Mouse (Mus musculus): ENCODE results near the gene Wdr20.

The Wdr20 gene

DNA sequence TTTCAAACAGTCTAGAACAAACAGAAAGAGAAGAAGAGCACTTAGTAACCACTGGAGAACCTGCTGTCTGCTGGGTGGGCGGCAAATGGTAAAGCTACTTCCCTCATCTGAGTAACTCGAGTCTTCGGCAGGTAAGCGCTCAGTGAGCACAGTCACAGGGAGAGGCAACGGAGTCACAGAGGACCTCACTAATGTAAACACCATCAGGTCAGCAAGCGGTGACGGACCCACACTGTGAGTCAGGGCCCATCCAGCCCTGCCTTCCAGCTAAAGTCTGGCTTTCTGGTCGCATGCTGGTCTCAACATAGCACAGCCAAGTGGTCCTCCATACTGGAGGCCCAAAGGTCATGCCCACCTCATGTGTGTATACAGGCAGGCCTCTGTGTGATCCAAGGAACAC, 81.6 kb downstream of the Wdr20 start:
- DNase-seq (ENCODE audit: low spot score): no peak

DNA sequence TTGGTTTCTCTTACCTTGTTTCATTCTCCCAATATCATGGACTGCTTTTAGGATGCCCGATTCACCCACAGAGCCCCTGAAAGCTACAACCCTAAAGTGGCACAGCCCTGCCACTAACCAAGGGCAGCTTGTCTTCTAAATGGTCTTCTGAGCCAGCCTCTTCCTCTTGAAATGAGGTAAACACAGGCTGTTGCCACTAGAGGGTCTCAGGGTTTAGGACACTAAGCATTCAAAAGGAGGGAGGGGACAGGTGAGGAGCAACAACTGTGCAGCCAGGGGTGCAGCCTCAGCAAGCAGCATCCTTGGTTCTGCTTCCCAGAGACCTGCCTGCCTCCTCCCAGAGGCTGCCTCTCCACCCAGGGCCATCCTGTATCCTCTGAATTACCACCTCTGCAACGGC, 84.0 kb downstream of the Wdr20 start:
- no peak for DNase-seq (ENCODE audit: low spot score)

DNA sequence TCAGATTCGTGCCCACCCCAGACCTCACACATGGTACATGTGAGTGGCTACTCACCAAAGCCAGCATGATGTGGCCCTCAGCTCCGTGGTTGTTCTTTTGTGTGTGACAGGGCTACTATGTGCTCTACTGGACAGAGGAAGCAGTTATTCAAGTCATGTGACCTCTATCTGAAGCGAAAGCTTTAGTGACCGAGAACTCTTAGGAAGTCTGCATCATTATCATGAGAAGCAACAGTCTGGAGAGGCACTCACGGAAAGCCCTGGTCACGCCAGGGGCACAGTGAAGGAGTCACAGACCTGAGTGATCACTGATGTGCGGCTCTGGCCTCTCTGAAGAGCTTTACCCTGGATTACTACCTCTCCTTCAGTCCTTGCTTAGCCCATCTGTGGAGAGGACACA, 84.6 kb downstream of the Wdr20 start:
- DNase-seq (ENCODE audit: low spot score): no peak

DNA sequence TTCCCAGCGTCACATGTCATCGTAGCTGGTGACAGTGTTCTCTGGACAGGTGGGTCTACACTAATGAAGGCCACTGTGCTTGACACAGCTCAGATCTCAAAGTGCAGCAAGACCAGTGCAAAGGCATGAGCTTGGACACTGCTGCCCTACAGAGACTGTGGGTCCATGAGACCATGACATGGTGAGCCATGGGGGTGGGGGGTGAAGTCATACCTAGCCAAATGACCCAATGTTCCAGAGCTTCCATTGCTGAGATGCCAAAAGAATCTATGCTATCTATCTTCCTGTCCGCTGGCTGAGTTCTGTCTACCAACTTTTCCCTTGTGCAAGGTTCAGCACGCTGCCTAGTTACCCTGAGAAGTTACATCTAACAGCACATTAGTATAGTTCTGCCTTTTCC, 91.2 kb downstream of the Wdr20 start:
- no peak for DNase-seq (ENCODE audit: low spot score)

DNA sequence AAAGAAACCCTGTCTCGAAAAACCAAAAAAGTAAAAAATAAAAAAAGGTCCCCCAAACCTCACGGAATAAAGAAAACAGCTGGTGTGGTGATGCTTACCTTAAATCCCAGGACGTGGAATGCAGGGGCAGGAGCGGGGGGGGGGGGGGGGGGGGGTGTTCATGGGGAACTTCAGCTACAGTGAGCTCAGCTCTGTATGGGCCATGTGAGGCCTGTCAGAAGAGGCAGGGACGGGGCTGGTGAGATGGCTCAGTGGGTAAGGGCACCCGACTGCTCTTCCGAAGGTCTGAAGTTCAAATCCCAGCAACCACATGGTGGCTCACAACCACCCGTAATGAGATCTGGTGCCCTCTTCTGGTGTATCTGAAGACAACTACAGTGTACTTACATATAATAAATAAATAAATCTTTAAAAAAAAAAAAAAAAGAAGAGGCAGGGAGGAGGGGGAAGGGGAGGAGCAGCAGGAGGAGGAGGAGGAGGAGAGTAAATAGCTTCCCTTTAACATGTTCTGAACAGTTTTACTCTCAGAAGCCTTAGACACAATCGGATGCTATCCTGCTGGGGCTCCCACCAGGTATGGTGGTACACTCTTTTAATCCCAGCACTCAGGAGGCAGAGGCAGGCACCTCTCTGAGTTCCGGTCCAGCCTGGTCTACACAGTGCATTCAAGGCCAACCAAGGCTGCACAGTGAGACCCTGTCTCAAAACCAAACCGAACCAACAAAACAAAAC, 92.7 kb downstream of the Wdr20 start:
- DNase-seq (ENCODE audit: low spot score): no peak

DNA sequence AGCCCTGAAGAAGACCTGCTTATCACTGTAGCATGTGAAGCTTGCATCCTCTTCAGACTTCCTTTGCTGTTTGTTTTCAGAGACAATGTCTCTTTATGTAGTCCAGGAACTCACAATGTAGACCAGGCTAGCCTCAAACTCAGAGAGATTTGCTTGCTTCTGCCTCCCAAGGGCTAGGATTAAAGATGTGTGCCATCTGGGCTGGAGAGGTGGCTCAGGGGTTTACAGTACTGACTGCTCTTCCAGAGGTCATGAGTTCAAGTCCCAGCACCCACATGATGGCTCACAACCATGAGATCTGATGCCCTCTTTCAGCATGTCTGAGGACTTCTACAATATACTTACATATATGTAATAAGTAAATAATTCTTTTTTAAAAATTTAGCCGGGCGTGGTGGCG, 97.4 kb downstream of the Wdr20 start:
- DNase-seq (ENCODE audit: low spot score): no peak

DNA sequence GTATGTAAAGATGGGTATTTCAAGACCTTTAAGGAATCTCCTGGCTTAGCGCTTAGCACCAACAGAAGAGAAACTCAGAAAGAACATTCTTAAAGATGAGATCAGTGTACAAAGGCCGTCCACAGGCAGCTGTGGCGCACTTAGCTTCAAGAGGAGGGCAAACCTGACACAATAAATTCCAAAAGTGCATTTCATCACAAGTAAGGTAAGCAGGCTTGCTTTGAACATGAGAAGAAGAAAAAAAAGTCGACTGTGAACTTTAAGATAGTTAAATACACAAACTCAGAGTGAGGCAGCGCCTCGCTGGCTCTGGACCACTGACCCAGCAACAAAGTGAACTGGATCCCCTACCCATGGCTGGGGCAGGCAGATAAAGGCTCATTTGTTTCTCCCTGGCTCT, 99.0 kb downstream of the Wdr20 start:
- DNase-seq (ENCODE audit: low spot score): no peak

DNA sequence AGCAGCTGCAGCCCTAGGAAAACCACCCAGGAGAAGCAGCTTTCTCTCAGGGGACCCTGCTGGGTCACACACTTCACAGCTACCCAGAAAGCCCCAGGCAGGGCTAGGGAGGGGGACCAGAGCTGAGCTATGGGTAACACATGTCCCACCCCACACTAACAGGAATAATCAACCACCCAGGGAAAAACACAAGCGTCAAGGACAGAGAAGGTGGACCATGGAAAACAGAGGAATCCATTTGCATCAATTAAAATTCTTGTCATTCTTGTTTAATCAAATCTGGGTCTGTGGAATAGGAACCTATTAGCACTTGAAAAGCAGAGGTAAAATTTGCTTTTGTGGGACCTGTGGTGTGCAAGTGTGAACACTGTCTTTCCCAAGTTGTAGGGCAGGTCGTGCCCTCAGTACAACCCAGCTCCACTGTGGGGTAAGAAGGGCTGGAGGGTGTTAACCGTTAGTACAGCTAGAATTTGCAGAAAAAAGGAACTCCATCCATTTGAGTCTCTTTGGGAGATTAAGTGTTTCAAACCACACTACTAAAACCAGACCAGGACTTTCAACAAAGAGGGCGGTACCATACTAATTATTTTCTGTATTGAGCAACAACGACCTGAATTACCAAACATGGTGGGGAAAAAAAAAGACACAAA, 99.6 kb downstream of the Wdr20 start:
- DNase-seq (ENCODE audit: low spot score): no peak

DNA sequence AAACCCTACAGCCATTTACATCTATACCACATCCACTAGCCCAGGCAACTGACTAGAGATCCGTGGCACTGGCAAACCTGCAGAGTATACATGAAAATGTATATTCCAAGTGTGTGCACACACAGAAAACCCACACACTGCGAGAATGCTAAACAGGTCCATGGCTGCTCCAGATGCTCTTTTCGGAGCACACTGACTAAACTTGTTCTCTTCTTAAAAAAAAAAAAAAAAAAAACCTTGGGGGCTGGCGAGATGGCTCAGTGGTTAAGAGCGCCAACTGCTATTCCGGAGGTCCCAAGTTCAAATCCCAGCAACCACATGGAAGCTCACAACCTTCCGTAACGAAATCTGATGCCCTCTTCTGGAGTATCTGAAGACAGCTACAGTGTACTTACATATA, 100.1 kb downstream of the Wdr20 start:
- no peak for DNase-seq (ENCODE audit: low spot score)

DNA sequence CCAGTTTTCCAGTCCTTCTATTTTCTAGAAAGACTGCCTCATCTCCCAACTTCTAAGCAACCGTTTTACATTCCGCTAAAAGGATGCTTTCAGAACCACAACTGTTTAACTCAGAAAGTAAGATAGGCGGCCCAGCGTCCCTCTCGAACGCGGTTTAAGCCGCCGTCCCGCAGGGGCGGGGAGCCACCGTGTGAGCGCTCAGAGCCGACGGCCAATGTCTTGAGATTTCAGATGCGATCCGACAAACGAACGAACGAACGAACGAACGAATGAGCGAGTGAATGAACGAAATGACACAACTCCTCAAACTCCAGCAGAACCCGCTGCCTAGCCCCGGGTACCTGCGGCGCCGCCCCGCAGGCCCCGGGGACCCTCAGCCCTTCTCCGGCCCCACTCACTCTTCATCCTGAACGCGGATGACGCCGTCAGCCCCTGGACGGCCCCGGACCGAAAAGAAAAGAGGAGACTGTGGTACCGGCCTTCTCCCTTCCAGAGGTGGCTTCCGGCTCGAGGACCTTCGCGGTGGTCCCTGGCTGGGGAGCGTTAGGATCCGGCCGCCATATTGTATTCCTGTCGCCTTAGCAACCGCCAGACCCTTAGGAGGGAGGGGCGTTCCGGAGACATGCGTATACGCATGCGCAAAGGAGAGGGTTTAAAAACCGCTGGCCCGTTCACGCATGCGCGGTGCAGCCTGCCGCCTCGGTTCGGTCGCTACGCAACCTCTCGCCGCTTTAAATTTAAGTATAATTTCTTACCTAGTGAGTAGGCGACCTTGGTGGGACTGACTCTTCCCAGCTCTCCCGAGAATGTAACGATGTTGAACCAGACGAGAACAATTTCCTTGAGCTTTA, 102.8 kb downstream of the Wdr20 start, which contains the start of gene Mok:
Gene Mok, minus strand, starts transcription at position 592 of the 851 bp plus-strand sequence.
- peak; percentile 93 for DNase-seq (ENCODE audit: low spot score)

DNA sequence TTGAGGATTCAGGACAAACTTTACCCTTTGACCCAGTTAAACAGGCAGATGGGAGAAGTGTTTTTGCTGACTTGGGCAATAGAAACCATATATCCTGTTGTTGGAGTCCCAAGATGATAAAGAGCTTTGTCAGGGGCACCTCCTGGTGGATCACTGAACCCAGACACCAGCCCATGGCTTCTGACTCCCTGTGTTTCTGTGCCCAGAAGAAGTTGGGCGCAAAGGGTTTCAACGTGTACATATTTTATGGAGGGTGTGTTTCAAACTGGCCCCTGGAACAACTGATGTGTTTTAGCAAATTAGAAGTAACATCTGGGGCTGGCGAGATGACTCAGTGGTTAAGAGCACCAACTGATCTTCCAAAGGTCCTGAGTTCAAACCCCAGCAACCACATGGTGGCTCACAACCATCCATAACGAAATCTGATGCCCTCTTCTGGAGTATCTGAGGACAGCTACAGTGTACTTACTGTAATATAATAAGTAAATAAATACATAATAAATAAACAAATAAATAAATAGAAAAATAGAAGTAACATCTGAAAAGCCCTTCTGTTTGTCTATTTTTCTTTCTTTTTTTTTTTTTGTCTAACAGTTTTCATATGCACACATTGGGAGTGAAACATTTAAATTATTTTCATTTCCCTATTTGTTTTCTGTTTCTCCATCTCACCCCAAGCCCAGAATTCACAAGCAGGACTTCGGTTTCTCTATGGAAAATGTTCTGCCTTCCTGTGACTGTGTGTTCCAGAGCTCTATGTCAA, 104.2 kb downstream of the Wdr20 start:
- no peak for DNase-seq (ENCODE audit: low spot score)

DNA sequence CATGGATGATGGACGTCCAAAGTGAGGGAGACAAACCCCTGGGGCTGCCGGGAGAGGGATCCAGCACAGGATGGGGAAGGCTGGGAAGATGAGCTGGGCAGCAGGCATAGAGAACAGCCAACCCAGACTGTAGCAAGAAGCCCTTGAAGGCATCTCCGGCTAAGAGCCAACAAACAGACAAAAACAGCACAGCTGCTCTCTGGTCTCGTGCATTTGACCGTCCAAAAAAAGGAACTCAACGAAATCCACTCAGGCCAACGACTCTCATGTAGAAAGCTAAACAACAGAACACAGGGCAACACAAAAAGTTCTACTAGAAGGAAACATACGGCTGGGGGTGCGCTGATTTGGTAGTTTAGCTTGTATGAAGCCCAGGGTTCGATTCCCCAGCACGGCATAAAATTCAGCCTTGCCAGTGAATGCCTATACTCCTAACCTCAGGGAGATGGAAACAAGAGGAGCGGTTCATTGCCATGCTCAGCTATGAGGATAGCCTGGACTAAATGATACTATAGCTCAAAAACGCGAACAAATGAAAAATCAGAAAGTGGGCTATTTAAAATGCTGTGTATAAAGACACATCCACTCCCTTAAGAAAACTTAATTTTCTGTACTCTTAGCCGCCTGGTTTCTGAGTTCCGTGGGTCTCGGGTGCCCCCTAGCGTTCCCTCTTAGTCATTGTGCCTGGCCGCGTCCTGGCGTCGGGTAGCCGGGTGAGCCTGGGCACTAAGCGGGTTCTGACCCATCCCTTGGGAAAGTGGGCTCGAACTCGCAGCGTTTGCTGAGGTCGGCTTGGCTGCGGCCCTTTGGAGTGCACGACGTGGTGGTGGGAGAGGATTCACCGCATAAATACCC, 105.7 kb downstream of the Wdr20 start:
- peak; percentile 88 for DNase-seq (ENCODE audit: low spot score)

DNA sequence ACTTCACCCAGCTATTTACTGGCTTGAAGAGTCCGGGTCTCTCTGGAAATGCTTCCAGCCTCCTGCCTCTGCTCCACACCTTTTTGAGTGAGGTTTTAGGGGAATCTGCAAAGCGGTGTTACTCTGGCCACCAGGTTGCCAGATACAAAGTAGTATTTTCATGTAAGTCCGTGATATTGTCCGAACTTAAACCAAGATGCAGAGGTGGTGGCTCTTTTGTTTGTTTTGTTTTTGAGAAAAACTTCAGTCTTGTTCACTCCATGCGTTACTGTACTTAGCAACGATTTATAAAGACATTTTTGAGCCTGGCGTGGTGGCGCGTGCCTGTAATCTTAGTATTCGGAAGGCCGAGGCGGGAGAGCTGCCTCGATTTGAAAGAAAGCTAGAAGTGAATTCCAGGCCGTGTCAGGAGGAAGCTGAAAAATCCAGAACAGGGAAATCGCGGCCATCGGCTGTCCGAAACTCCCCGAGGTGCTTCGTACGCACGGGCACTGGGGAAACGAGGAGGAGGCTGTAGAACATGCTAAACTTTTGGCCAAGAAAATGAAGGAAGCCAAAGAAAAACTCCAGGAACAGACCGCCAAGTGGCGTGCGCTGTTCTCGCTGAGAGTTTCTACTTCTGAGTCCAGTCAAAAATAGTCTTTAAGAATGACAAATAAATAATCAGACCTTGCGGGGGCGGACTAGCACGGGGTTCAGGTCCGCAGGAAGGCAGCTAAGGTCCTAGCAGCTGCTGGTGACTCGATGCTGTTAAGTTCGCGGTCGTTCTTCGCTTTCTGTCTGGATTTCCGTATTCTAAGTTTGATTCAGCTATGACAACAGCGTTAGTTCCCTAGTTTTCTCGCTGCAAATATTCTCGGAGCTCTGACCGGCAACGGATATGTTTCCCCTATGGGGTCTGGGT, 106.7 kb downstream of the Wdr20 start:
- no peak for DNase-seq (ENCODE audit: low spot score)

DNA sequence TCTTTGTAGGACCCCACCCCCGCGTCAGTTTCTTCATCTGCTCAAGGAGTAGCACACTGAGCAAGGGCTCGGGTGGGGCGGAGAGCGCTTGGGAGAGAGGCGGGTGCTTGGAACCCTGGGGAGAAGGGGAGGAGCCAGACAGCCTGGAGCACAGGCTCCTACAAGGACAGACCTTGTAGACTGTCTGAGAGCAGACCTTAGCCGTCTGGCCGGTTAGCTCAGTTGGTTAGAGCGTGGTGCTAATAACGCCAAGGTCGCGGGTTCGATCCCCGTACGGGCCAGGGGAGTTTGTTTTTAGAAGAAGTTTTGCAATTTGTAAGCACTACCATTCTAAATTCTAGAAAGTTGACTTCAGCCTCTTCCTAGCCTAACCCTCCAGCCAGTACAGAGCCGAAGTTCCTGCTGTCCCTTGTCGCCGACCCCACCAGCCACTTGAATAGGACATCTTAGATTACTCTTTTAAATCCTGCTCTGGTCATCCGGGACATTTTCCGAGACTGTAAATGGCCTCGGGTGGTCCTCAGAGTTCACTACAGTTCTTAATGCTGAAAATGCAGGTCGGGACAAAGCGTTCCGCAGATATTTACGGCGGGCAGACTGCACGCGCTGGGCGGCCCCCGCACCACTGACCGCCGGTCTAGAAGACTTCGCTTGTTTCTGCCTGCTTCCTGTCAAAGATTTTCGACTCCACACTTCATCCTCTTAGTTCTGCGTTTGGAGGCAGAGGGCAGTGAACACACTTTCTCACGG, 107.6 kb downstream of the Wdr20 start:
- peak; percentile 99 for DNase-seq (ENCODE audit: low spot score)

DNA sequence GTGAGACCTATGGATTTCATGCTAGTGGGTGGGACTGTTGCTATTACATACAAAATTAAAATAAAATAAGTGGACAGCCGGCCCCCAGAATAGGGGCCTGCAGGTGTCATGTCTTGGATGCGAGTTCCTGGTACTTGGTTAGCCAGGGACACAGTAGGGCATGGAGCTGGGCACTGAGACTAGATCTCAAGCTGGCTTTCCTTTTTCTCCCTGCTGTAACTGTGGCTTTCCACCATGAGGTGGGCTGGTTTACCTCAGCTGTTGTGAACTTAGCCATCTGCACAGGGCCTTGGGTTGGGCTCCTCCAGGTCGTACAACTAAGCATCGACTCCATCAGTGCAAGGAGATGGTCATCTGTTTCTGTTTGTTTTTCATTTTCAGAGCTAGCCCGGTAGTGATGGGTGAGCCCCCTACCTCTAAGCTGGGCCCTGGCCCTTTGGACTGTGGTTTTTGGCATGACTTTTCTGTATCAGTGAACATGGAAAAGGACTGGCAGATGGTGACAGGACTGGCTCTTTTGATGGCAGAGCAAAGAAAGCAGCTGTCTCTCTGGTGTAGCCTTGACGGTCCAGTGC, 108.5 kb downstream of the Wdr20 start:
- DNase-seq (ENCODE audit: low spot score): no peak

DNA sequence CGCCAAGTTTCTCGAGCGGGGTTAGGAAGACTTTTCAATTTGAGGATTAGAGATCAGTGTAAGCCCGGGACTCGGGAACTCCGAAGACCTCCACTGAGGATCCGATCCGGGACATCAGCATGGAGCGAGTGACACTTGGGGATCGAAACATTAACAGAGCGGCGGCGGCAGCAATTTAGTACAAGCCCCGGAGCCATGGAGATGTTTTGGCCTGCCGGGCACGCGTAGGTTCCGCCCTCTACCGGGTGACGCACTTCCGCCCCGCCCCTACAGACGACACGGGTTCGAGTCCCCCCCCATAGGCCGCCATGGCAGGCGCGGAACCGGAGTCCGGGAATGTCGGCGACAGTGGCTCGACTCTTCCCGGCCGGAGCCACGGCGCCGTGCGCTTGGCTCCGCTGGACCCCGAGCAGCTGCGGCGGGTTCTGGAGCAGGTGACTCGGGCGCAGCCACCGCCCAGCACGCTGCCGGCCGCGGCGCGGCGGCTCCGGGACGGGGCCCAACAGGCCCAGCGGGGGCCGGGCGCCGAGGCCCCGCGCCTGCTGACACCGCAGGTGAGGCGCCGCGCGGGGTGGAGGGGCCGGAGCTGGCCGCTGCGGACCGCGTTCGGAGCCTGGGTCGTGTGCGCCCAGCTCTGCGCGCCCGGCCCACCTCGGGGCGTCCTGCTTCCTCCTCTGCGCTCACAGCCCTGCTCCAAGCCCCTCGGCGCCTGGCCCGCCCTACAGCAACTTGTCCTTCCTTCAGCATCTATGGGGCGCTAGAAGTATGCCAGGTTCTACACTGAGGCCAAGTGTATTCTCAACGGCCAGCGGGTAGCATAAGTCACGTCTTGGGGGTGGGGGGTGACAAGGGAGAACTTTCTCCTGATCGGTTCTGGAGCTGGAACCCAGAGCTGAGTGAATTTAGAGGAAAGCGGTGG, 112.5 kb downstream of the Wdr20 start, which contains the start of gene Zfp839:
Gene Zfp839, plus strand, starts transcription at position 244 of the 919 bp plus-strand sequence.
- peak; percentile 68 for DNase-seq (ENCODE audit: low spot score)

DNA sequence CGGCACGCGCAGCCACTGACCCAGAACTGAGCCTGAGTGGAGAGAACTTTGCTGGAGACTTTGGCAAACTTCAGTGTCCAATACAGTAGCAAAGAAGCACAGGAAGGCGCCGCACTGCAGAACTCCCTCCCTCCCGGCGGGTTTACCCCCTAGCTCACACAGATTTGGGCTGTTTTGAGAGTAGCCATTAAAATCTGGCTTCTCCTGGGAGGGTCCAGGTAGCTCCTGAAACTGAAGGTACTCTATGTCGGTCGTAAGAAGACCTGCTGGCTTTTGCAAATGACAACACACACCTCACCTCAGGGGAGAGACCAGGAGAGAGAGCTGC, 113.1 kb downstream of the Wdr20 start:
- peak; percentile 27 for DNase-seq (ENCODE audit: low spot score)

DNA sequence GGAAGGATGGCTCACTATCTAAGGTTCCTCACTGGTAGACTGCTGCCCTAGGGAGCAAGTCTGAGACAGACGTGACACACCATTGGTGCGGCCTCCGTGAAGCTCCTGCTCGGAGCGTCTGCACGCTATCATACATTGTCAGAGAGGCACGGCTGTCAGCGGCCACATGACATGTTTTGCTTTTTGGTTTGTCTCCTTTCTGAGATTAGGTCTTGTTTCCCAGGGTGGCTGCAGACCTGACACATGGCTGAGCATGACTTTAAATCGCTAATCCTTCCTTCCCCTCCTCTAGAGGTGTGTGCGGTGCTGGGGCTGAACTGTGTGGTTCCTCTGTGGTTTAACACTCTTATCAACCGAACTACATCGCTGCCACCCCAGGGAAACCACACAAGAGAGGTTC, 113.7 kb downstream of the Wdr20 start:
- DNase-seq (ENCODE audit: low spot score): peak; percentile 60

All from c-Kit-positive CD71-positive TER-119-positive erythroid progenitor cells, embryonic 14.5 days (primary cell).